Mouse (Mus musculus): ENCODE results near the gene Rnf149. TPM values are rescaled to one million over a fixed set of nuclear protein-coding genes. Genes with fewer than 3 reads are reported as not detected.
"Not testable (repeated sequence)": the region's sequence is repeated elsewhere in the genome, so short reads cannot be mapped to it uniquely, and the experiment has no call there.

The Rnf149 gene
- polyA plus RNA-seq, 1 experiment from 2014 or later = 26.4 TPM

DNA sequence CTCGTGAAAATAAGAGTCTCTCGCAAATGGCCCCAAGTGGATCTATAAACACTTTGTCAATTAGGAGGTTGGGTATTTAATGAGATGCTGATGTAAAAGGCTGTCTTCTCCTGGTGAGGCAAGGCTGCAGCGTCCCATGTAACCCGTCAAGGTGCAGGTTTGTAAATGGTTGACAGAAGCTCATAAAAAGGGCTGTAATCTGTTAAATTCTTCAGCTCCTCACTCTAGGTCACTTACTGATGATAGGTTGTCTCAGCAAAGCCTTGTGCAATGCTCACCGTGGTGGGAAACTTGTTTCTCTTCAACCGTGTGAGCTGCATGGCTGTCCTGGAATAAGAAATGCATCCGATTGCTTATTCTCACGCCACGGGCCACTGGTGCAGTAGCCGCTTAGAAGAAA is 16.6 kb upstream of the Rnf149 start:
- Histone ChIP-seq H3K4me3 (replicated peaks; ENCODE audit: low read depth, low read length) (no peak overlapping the region), H3K36me3 (ENCODE audit: insufficient read depth, low read length) (no peaks in the 10 kb centered on the region), H3K27ac (no peak overlapping the region), H3K27me3 (ENCODE audit: insufficient read depth, low read length) (no peaks in the 10 kb centered on the region), H3K9me3 (replicated peaks; ENCODE audit: low read length) (no peaks in the 10 kb centered on the region), H3K4me2 (ENCODE audit: low read length) (no peak overlapping the region), H3K4me1 (replicated peaks; ENCODE audit: insufficient read depth, low read length) (no peaks in the 10 kb centered on the region), H3K9ac (ENCODE audit: low read depth, low read length) (no peak overlapping the region)
- ATAC-seq (replicated peaks; ENCODE audit: low FRiP score, low read depth) (no peak), DNase-seq (ENCODE audit: low spot score) (no peak)
- WGBS = 58% methylated on average over 10 of the region's 10 CpGs
- TF ChIP-seq CTCF (IDR thresholded peaks at IDR 0.05; ENCODE audit: low read depth) = no peak

DNA sequence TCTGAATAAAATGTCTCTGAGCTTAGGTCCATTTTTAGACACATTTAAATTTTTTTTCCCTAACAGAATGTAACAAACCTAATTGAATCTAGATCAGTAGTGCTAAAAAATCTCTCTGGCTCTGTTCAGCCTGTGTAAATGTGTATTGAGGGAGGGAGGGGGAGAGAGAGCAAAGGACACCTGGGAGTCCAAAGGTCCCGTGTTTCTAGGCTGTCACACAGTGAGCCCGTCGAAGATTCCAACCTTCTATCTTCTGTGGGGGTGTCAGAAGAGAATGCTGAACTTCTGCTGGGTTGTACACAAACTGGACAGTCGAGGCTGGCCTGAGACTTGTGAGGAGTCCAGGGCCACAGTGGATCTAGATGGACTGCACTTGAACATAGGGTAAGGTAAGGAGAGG is 14.9 kb upstream of the Rnf149 start:
- DNase-seq (ENCODE audit: low spot score) (no peak), ATAC-seq (replicated peaks; ENCODE audit: low FRiP score, low read depth) (0 out of 2 replicates have a peak, but pooled peaks have one; percentile 36)
- 60% methylated on average over 4 of the region's 4 CpGs for WGBS
- Histone ChIP-seq H3K27me3 (ENCODE audit: insufficient read depth, low read length) (no peaks in the 10 kb centered on the region), H3K4me3 (replicated peaks; ENCODE audit: low read depth, low read length) (no peak overlapping the region), H3K9me3 (replicated peaks; ENCODE audit: low read length) (no peaks in the 10 kb centered on the region), H3K9ac (ENCODE audit: low read depth, low read length) (no peak overlapping the region), H3K4me2 (ENCODE audit: low read length) (no peak overlapping the region), H3K27ac (no peak overlapping the region), H3K36me3 (ENCODE audit: insufficient read depth, low read length) (no peaks in the 10 kb centered on the region), H3K4me1 (replicated peaks; ENCODE audit: insufficient read depth, low read length) (no peaks in the 10 kb centered on the region)
- no peak for TF ChIP-seq CTCF (IDR thresholded peaks at IDR 0.05; ENCODE audit: low read depth)

DNA sequence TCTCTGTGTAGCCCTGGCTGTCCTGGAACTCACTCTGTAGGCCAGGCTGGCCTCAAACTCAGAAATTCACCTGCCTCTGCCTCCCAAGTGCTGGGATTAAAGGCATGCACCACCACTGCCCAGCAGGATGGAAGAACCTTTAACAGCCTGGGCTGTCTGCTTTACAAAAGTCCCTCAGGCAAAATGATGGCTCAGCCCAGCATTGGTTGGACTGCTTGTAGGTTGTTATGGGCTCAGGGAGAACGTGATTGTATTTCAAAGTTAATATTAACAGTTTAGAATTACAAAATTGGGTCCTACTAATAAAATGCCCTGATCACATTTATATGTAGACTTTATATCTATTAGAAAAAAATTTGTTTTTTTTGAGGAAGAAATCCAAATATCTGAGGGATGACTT is 14.4 kb upstream of the Rnf149 start:
- not testable (repeated sequence) for ATAC-seq (replicated peaks; ENCODE audit: low FRiP score, low read depth); H3K4me1 ChIP-seq (replicated peaks; ENCODE audit: insufficient read depth, low read length); H3K27me3 ChIP-seq (ENCODE audit: insufficient read depth, low read length); H3K27ac ChIP-seq; DNase-seq (ENCODE audit: low spot score); H3K9me3 ChIP-seq (replicated peaks; ENCODE audit: low read length); H3K9ac ChIP-seq (ENCODE audit: low read depth, low read length); H3K4me3 ChIP-seq (replicated peaks; ENCODE audit: low read depth, low read length); H3K4me2 ChIP-seq (ENCODE audit: low read length); H3K36me3 ChIP-seq (ENCODE audit: insufficient read depth, low read length)
- WGBS = 53% methylated on average over 1 of the region's 1 CpGs

DNA sequence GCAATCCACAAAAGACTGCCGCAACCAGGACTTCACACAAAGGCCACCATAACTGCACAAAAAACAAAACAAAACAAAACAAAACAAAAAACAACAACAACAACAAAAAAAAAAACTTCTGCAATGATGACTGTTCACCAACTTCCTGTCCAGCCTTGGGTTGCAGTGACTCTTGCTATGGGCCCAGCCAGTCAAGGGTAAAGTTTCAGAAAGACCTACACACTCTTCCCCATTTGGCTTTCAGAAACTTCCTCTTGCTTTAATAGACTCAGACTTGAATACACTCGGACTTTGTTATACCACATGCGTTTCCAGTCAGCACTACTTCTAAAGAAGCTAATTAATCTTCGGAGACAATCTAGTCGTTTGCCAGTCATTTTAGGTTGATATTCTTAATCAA is 13.0 kb upstream of the Rnf149 start:
- Histone ChIP-seq H3K36me3 (ENCODE audit: insufficient read depth, low read length) (no peaks in the 10 kb centered on the region), H3K4me3 (replicated peaks; ENCODE audit: low read depth, low read length) (no peak overlapping the region), H3K4me1 (replicated peaks; ENCODE audit: insufficient read depth, low read length) (no peaks in the 10 kb centered on the region), H3K27ac (no peak overlapping the region), H3K9ac (ENCODE audit: low read depth, low read length) (no peak overlapping the region), H3K4me2 (ENCODE audit: low read length) (no peak overlapping the region), H3K9me3 (replicated peaks; ENCODE audit: low read length) (no peaks in the 10 kb centered on the region), H3K27me3 (ENCODE audit: insufficient read depth, low read length) (no peaks in the 10 kb centered on the region)
- WGBS = 76% methylated on average over 5 of the region's 5 CpGs
- DNase-seq (ENCODE audit: low spot score) (no peak), ATAC-seq (replicated peaks; ENCODE audit: low FRiP score, low read depth) (no peak)
- TF ChIP-seq CTCF (IDR thresholded peaks at IDR 0.05; ENCODE audit: low read depth) = no peak

DNA sequence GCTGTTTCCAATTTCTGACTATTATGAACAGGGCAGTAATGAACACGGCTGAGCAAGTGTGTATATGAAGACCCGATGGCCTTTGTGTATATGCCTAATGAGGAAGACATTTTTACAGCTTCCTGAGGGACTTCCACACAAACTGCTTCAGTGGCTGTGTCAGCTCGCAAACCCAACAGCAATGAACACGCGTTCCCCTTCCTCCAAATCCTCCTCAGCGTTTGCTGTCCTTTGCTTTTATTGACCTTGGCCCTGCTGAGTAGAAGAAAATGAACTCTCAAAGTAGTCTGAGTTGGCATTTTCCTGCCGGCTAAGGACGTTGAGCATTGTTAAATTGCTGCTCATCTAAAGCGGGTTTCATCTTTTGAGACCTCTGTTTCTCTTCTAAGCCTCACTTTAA is 8.2 kb upstream of the Rnf149 start:
- Histone ChIP-seq H3K9ac (ENCODE audit: low read depth, low read length) (no peak overlapping the region), H3K9me3 (replicated peaks; ENCODE audit: low read length) (no peaks in the 10 kb centered on the region), H3K4me2 (ENCODE audit: low read length) (no peak overlapping the region), H3K4me1 (replicated peaks; ENCODE audit: insufficient read depth, low read length) (no peaks in the 10 kb centered on the region), H3K27ac (no peak overlapping the region), H3K4me3 (replicated peaks; ENCODE audit: low read depth, low read length) (no peak overlapping the region), H3K27me3 (ENCODE audit: insufficient read depth, low read length) (no peaks in the 10 kb centered on the region), H3K36me3 (ENCODE audit: insufficient read depth, low read length) (no peaks in the 10 kb centered on the region)
- no peak for DNase-seq (ENCODE audit: low spot score)
- TF ChIP-seq CTCF (IDR thresholded peaks at IDR 0.05; ENCODE audit: low read depth) = no peak
- ATAC-seq (replicated peaks; ENCODE audit: low FRiP score, low read depth) = no peak
- WGBS = 74% methylated on average over 9 of the region's 9 CpGs

DNA sequence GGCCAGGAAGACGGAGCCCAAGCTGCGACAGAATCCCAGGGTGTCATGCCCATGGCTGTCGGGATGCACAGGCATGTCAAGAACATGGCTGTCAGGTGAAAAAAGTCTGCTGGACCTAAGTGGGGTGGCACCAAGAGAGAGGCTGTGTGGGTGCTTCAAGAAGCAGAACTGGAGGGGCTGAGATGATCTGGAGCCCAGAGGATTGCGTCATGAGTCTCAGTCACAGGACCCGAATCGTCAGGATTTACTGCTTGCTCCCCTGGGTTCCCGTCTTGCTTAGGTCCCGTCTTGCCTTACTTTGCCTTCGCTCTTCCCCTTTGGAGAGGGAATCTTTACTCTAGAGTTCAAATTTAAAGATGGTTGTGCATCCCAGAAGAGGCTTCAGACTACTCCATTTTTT is 6.0 kb upstream of the Rnf149 start:
- DNase-seq (ENCODE audit: low spot score) = no peak
- Histone ChIP-seq H3K4me2 (ENCODE audit: low read length) (no peak overlapping the region), H3K27ac (no peak overlapping the region), H3K9ac (ENCODE audit: low read depth, low read length) (no peak overlapping the region), H3K4me1 (replicated peaks; ENCODE audit: insufficient read depth, low read length) (no peaks in the 10 kb centered on the region), H3K36me3 (ENCODE audit: insufficient read depth, low read length) (no peaks in the 10 kb centered on the region), H3K27me3 (ENCODE audit: insufficient read depth, low read length) (no peaks in the 10 kb centered on the region), H3K4me3 (replicated peaks; ENCODE audit: low read depth, low read length) (no peak overlapping the region), H3K9me3 (replicated peaks; ENCODE audit: low read length) (no peaks in the 10 kb centered on the region)
- WGBS = 84% methylated on average over 9 of the region's 9 CpGs
- no peak for TF ChIP-seq CTCF (IDR thresholded peaks at IDR 0.05; ENCODE audit: low read depth)
- ATAC-seq (replicated peaks; ENCODE audit: low FRiP score, low read depth) = no peak

DNA sequence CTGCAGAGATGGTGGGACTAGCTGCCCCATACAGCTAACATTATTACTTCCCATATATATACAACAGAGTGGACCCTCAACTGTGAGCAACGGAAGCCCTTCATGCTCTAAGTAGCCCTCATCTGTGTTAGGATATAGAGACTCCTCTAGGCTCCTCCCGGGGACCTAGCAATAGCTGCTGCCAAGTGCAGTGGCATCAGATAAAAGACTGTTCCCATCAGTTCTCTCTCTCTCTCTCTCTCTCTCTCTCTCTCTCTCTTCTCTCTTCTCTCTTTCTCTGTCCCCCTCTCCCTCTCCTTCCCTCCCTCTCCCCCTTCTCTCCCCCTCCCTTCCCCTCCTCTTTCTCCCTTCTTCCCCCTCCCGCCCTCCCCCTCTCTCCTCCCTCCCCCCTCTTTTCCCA is 4.0 kb upstream of the Rnf149 start:
- no peak for DNase-seq (ENCODE audit: low spot score)
- Histone ChIP-seq H3K9me3 (replicated peaks; ENCODE audit: low read length) (no peaks in the 10 kb centered on the region), H3K4me2 (ENCODE audit: low read length) (no peak overlapping the region), H3K4me3 (replicated peaks; ENCODE audit: low read depth, low read length) (no peak overlapping the region), H3K27me3 (ENCODE audit: insufficient read depth, low read length) (no peaks in the 10 kb centered on the region), H3K27ac (no peak overlapping the region), H3K36me3 (ENCODE audit: insufficient read depth, low read length) (no peaks in the 10 kb centered on the region), H3K9ac (ENCODE audit: low read depth, low read length) (no peak overlapping the region), H3K4me1 (replicated peaks; ENCODE audit: insufficient read depth, low read length) (peaks cover 3% of the 10 kb centered on the region; the same call in 1 of the 2 replicates)
- 69% methylated on average over 2 of the region's 3 CpGs for whole genome bisulfite sequencing
- no peak for TF ChIP-seq CTCF (IDR thresholded peaks at IDR 0.05; ENCODE audit: low read depth)
- no peak for ATAC-seq (replicated peaks; ENCODE audit: low FRiP score, low read depth)

Measured in kidney, postnatal 0 days (tissue).